Mouse (Mus musculus) heart, postnatal 0 days (tissue): ENCODE results near the gene Tpst1.

ENCODE experiments used
- CTCF ChIP-seq: IDR thresholded peaks from 2 replicates; pipeline ENCODE4 v1.5.1; 2016; ENCODE audit warnings: antibody characterized with exemption, control low read depth, low read depth
- EP300 ChIP-seq: IDR thresholded peaks from 2 replicates; pipeline ENCODE4 v1.6.1; 2016; ENCODE audit warnings: antibody characterized with exemption, low read depth

- TF ChIP-seq CTCF (no peak), EP300 (no peak)
These were observed 108.8 kb downstream of the Tpst1 start for GRCm38 (mm10) chr5:130181740-130182540.
